Mouse (Mus musculus) neural tube, embryonic 10.5 days (tissue): ENCODE results near the gene Fancd2.

Source experiments
- DNase-seq: peaks from one replicate; pipeline ENCODE4 v3.0.0-alpha.2; 2017; ENCODE audit warnings: low spot score; ENCODE audit errors: extremely low spot score

The Fancd2 gene

DNA sequence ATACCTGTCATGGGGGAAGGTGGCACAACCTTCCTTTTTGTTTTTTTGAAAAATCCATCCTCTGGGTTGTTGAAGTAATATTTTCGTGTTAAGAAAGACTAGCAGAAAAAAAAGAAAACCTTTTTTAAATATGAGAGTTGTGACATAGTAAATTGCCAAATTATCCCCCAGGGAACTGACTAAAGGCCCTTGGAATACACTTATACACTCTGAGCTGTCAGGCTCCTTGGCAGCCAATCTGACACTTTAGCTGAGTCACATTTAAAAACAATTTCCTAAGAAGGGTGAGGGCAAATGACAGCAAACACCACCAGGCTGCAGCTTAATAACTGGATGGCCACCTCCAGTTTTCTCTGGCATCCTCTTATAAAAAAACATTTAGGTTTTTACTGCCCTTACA, 9.2 kb upstream of the Fancd2 start:
- DNase-seq: no peak

DNA sequence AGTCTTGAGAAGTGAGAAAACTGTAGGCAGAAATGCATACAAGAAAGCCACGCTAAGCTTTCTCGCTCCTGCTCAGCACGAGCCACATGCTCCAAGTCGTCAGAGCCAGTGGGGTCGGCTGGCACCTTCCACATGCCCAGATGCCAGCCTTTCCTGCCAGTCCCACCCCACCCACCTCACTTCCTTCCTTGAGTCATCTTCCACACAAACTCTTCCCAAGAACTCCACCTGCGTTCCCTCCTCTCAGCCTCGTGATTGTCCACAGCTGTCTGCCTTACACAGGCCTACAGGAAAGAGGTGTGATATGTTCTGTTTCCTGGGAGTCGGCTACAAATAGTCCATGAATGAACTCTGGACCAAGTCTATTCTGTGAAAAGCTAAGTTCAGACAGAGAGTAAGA, 8.1 kb upstream of the Fancd2 start:
- no peak for DNase-seq

DNA sequence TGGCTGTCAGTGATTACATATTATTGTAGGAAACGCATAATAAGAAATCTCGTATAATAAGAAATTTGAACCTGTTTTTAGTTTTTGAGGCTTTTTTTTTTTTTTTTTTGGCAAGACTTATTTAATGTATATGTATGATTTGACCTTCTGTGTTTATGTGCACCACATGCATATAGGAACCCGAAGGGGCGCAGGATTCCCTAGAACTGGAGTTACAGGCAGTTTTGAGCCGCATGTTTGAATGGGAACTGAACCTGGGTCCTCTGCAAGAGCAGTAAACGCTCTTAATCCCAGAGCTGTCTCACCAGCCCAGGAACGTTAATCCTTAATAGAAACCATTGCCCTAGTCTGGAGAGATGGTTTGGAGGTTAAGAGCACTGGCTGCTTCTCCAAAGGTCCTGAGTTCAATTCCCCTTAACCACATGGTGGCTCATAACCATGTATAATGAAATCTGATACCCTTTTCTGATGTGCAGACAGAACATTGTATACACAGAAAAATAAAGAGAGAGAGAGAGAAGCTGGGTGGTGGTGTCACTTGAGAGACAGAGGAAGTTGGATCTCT, 440 bp downstream of the Fancd2 start:
- DNase-seq: peak; percentile 15

DNA sequence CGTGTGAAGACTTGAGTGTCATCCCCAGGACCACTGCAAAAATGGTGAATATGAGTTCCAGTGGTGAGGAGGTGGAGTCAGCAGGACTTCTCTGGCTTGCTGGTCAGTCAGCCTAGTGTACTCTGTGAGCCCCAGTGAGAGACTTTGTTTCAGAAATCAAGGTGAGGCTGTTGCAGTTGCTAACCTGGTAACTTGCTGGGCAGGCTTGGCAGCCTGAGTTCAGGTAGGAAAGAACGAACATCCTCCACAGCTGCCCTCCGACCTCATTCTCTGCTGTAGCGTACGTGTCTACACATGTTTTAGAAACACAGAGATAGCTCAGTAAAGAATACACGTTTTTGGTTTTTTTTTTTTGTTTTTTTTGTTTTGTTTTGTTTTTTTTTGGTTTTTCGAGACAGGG, 3.4 kb downstream of the Fancd2 start:
- no peak for DNase-seq

DNA sequence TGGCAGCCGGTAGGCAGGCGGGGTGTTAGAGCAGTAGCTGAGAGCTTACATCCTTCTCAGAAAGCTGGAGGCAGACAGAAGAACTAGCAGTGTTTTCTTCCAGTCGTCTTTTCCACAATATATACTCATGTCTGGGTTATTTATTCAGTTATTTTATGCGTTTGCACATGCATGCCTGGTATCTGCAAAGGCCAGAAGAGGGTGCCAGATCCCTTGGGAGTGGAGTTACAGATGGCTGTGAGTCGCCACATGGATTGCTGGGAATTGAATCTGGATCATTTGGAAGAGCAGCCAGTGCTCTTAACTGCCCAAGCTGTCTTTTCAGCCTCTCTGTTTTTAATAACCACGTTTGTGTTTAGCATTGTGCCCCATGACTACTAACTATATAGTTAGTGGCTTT, 10.1 kb downstream of the Fancd2 start:
- no peak for DNase-seq

DNA sequence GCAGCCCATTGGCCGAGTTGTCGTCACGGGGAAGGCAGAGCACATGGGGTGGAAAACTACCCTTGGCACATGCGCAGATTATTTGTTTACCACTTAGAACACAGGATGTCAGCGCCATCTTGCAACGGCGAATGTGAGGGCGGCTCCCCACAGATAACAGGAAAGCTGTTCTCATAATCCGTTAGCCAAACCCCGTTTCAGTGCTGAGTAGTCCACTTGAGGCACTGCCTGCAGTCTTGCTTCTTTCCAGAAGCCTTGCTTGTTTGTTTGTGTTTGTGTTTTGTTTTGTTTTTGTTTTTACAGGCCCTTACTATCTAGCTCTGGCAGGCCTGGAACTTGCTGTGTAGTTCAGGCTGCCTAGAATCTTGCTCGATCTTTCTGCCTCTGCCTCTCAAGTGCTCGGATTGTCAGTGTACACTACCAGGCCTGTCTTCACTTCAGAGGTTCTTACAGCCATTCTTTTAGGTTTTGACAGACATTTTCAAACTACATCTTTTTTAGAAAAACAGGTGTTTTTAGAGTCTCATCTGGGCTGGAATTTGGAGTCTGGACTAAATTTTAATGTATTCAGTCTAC, 12.5 kb downstream of the Fancd2 start:
- DNase-seq: no peak

DNA sequence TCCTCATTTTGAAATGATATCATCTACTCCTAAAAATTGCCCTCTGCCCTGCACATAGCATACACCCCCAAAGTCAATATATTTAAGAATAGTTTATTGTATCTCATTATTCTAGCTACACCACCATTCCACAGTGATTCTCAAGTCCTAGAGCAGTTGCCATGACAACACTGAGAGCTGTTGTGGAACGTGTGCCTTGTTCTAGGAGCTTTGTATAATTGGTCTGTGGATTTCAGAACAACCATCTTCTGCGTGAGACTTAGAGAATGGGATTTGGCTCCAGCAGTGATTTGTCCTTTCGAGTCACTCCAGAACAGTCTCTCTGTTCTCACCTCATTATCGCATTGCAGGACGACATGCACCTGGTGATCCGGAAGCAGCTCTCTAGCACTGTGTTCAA, 28.3 kb downstream of the Fancd2 start:
- no peak for DNase-seq

DNA sequence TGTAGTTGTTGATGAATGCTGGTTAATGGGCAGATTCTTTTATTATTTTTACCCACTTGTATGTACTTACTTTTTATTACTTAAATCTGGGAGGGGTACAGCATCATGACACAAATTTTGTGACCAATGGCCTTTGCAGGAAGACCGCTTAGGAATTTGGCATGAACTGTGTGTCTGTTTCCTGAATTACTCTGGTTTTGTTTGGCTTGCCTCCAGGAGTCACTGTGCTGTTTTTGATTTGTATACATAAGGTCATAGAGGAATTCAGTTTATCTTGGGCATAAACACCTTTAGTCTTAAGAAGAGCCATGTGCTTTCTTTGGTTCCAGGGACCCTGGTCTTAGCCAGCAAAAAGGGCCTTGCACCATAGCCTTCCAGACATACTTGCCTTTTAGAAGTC, 33.1 kb downstream of the Fancd2 start:
- DNase-seq: no peak

DNA sequence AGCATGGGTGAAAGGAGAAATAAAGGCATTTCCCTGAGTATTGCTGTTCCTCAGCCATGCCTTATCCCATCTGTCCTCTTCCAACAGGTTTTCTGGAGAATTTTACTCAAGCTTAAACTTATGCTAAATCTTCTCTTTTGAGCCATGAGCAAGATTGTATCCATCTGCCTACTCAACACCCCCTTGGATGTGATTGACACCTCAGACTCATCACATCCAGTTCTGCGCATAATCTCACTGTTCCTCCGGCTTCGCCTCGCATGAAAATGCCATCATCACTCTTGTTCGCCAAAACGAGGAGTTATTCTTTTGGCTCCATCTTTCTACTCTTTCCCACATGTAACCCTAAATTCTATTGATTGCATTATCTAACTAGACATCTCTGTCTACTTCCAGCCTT, 44.6 kb downstream of the Fancd2 start:
- no peak for DNase-seq

DNA sequence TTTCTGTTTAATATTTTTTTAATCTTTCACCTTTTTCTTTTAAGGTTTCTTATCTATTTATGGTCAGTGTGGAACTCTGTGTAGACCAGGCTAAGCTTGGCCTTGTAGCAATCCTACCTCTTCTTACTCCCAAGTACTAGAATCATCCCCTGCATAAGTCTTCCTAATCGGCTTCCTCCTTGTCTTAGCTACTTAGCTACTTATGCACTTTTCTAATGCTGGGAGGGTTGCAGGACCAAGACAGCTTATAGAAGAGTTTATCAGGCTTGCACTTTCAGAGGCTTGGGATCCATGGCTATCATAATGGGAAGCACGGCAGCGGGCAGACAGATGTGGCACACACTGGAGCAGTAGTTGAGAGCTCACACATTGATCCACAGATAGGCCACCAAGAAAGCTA, 47.8 kb downstream of the Fancd2 start:
- DNase-seq: no peak

DNA sequence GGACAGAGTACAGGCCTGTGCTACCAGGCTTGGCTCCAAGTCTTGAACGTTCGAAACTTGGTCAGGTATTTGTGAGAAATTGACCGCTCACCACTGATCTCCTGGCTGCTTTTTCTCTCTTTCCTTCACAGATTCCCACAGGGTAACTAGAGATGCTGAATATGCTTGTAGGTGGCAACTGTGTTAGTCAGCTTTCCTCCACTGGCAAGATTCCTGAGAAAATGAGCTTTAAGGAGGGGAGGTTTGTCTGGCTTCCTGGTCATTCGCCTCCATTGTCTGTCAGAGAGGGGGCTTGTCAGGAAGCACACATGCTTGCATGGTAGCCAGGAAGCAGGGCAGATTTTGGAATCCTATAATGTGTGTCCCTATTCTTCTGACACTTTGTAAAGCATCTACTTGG, 51.5 kb downstream of the Fancd2 start:
- DNase-seq: no peak

DNA sequence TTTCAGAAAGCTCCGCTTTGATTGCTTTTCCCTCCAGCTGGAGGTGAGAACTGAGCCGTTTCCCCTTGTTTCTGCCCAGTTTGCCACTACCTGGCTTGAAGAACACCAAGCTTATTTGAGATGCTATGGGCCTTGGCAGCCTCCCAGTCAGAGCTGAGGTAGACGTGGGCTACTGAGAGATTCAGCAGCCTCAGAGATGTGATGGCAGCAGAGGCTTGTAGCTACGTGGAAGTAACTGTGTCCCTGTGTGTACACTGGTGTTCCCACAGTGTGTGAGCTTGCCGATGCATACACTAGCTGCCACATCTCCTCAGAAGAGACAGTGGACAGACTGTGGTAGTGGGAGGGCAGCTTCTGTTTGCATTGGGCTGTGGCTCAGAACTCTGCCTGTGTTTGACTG, 53.6 kb downstream of the Fancd2 start:
- DNase-seq: no peak

DNA sequence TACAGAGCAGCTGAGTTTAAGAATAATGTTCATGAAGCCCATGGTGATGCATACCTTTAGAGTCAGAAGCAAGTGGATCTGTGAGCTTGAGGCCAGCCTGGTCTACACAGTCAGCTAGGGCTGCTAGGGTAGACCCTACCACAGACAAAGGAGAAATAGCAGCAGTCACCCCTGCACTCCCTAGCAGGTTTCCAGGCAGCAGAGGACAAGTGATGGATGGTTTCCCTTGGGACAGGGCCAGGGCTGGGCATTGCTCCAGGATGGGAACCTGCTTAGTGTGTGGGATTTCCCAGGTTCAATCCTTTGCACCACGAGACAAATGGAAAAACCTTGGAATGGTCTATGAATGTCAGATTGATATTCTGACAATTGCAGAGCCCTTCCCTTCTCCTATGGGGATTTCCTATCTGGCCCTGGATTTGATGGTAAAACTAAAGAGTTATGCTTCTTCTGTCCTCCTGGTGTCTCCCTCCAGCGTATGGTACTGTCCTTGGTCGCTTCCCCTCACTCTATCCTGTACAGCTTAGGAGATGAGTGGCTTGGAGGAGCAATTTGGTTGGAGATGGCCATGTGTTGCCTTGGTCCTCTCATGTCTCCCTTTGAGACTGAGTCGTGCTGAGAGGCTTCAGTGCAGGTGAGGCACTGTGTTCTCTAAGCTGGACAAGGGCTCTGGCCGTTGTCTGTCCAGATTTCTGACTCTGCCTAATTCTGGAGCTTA, 55.1 kb downstream of the Fancd2 start:
- DNase-seq: no peak

DNA sequence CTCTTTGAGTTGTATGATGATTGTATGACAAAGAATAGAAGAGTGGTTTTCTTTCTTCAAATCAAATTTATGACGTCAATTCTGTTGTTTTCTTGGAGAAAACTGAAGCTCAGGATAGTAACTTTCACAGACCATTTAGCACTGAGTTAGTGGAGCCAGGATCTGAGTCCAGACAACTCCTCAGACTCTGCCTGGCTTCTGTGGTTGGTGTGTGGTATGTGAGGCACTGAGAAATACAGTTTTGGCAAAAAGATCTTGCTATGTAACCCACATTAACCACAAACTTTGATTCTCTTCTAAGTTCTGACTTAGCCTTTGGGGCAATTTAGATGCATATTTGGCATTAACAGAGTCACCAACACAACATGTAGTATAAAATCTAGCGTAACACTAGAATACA, 61.2 kb downstream of the Fancd2 start:
- DNase-seq: no peak

DNA sequence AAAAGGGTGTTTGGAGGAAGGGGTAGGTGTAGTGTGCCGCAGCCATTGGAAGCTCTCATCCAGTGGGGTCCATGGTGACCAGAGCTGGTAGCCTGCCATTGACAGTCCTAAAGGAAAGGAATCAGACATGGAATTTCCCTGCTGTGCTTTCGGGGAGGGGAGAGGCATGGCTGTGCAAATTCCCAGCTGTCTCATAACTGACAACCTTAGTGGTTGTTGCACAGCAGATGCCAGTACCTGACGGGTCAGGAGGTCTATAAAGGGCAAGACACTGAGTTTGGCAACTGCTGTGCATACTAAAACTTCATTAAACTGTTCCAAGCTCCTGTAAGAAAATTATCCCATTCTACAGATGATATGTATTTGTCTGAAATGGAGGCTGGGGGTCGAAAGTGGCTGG, 66.5 kb downstream of the Fancd2 start:
- DNase-seq: no peak

DNA sequence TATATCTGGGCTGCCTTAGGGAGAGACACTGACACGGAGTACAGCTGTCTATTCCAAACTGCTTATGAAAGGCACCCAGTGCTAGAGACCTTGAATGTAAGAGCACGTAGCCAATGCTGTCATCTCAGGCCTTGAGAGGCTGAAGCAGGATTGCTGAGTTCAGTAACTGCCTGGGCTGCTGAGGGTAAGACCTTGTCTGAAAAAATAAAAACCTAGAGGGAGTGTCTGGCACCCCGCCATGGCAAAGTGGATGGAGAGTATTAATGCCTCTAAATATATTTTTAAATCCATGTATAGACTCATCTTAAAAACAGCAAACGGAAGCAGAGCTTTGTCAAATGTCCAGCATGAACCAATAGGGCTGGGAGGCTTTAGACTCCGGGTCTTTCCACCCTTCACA, 68.4 kb downstream of the Fancd2 start:
- DNase-seq: no peak

DNA sequence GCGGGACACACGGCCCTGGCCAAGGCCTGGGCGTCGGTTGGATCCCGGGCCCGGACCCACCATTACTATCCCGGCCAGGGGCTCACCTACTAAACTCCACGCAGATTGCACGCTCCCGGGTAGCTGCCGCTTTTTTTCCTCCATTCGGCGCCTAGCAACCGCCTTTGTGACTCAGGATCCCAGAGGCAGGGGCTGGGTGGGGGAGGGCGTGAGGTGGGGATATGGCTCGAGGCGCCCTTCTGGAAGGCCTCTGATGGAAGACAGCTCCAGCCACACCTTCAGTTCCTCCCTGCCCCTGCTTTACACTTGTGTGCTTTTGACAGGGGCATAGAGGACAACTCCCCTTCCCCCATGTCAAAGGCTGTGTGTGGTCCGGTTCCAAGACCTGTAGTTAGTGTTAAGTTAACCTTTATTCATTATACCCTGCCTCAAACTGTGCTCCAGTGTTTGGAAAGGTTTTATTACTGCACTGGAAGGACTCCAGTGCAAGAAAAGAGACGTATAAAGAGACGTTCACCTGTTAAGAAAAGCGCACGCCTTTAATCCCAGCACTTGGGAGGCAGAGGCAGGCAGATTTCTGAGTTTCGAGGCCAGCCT, 69.2 kb downstream of the Fancd2 start, which contains the start of gene Fancd2os:
Gene Fancd2os (minus strand): TSS at position 173 of the 597 bp plus-strand sequence.
- DNase-seq: peak; percentile 21

DNA sequence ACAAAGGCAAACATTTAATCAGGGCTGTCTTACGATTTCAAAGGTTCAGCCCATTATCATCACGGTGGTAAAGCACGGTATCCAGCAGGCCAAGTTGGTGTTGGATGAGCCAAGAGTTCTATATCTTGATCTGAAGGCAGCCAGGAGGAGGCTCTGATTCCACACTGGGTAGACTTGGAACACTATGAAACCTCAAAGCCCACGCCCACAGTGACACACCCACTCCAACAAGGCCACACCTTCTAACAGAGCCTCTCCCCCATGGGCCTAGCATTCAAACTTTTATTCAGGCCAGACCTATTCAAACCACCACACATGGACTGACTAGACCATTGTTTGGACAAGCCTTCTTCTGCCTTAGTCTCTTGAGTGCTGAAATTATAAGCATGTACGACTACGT, 71.3 kb downstream of the Fancd2 start:
- no peak for DNase-seq

DNA sequence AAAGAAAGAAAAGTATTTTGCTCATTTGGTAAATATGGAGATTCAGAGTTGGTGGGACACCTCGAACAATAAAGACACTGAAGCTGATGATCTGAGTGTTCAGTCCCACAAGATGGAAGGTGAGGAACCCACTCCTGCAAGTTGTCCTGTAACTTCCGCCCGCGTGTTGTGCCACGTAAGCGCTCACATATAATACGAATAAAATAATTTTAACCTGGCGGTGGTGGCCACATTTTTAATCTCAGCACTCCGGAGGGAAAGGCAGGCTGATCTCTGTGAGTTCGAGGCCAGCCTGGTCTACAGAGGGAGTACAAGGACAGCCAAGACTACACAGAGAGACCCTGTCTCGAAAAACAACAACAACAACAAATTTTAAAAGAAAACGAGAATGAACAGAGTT, 72.5 kb downstream of the Fancd2 start:
- no peak for DNase-seq

DNA sequence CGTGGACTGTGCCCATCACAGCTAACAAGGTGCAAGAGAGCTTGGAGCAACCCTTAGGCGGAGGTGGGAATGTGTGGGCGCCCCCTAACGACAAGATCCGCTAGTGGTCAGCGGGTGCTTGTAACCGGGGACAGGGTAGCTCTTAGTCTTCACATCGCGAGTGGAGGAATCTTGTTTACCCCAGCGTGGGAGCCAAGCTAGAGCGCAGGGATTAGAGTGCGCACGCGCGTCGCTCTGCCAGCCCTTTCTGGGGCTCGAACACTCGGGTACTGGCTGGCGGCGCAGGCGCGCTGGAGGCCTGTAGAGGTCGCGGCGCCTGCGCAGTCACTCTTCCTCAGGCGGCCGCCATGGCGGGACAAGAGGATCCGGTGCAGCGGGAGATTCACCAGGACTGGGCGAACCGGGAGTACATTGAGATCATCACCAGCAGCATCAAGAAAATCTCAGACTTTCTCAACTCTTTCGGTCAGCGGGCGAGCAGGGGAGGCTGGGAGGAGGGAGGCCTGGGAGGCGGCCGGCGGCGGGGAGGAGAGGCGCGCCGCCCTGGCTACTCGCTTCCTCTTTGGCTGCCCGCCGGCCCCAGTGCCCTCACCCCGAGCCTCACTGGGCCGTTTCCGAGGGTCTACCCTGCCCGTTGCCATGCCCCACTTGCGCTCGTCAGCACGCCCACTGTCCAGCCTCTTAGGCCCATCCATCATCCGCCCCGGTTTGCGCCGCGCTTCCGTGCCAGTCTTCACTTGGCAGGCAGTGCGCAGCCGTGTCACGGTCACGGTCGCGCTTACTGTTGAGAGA, 73.1 kb downstream of the Fancd2 start, which contains the start of gene Brk1:
Gene Brk1 (plus strand): TSS at position 341 of the 792 bp plus-strand sequence.
- DNase-seq: peak; percentile 88

DNA sequence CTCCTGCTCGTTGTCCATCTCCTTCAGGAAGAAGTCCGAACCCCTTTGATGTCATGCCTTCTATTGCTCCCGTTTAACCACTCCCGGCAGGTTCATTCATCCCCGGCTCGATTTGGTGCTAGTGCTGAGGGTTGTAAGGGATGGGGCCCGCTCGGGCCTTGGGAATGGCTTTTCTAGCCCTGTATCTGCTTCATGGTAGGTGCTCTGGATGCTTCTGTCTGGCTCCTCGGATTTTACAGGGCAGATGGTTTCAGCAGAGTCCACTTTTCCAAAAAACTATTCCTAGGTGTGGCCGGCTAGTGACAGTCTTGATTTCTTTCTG, 73.7 kb downstream of the Fancd2 start:
- DNase-seq: no peak

DNA sequence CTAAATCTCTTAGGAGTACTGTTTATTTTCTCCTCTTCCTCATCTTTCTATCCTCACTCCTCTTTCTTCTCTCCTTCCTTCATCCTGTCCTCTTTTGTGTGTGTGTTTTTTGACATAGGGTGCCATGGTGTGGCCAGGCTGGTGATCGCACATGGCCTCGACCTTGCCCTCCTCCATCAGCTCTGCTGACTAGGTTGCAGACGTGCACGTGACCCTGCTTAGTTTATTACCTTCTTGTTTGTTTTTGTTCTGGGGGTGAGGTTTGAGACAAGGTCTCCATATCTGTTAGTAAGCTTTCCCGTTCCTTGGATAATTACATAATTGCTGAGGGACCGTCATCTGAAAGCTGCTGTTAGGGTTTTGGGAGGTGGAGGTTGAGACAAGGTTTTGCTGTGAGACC, 77.4 kb downstream of the Fancd2 start:
- no peak for DNase-seq
